Mouse (Mus musculus) cortical plate, adult 2 months (tissue): ENCODE data around the gene P3h3. TPM values are rescaled to one million over a fixed set of nuclear protein-coding genes. Genes with fewer than 3 reads are reported as not detected.
"Not testable (repeated sequence)": the region's sequence is repeated elsewhere in the genome, so short reads cannot be mapped to it uniquely, and the experiment has no call there.

Source experiments
- H3K27ac ChIP-seq: fragments of 200-500 bp; 2 replicates; pipeline ENCODE4 v1.5.1; 2012; ENCODE audit warnings: low read length, control low read depth, inconsistent platforms; ENCODE audit not compliant: insufficient read depth
- H3K4me1 ChIP-seq: fragments of 200-500 bp; 2 replicates; pipeline ENCODE4 v1.6.1; 2011; ENCODE audit warnings: low read length; ENCODE audit not compliant: control insufficient read depth, insufficient read depth
- H3K4me3 ChIP-seq: fragments of 200-500 bp; 2 replicates; pipeline ENCODE4 v1.5.1; 2011; ENCODE audit warnings: mild to moderate bottlenecking, low read length, control low read depth; ENCODE audit not compliant: insufficient read depth
- CTCF ChIP-seq: fragments of 200-500 bp; IDR thresholded peaks from 2 replicates; pipeline ENCODE4 v1.5.1; 2011; ENCODE audit warnings: mild to moderate bottlenecking, control low read depth, low read length; ENCODE audit not compliant: insufficient read depth; ENCODE audit errors: extremely low read depth
- POLR2A ChIP-seq: fragments of 200-500 bp; IDR thresholded peaks from 2 replicates; pipeline ENCODE4 v1.6.1; 2011; ENCODE audit warnings: mild to moderate bottlenecking, low read length, control low read depth; ENCODE audit not compliant: insufficient read depth; ENCODE audit errors: extremely low read depth
- polyA plus RNA-seq: library from polyadenylated mRNA; depleted of rRNA; stranded (reverse); fragments of >200 nt; gene quantifications from 2 replicates; pipeline ENCODE4 v1.2.3, GENCODE M21; 2012

P3h3 gene
- polyA plus RNA-seq, 1 experiment: 59.6 TPM

GRCm38 (mm10) chr6:124898359-124898758 is 40.8 kb upstream of the P3h3 start:
- no peak overlapping the region for H3K4me3 ChIP-seq
- H3K4me1 ChIP-seq: no peaks in the 10 kb centered on the region
- no peak overlapping the region for H3K27ac ChIP-seq
- TF ChIP-seq POLR2A: no peak
- TF ChIP-seq CTCF: no peak

GRCm38 (mm10) chr6:124894113-124894512 is 36.6 kb upstream of the P3h3 start:
- not testable (repeated sequence) for H3K27ac ChIP-seq, H3K4me1 ChIP-seq, H3K4me3 ChIP-seq

- no peaks in the 10 kb centered on the region for H3K4me1 ChIP-seq
Observed at GRCm38 (mm10) chr6:124890997-124891396, 33.4 kb upstream of the P3h3 start.

GRCm38 (mm10) chr6:124888555-124889125 is 31.1 kb upstream of the P3h3 start:
- TF ChIP-seq POLR2A (no peak), CTCF (no peak)
- H3K27ac ChIP-seq: no peak overlapping the region
- H3K4me3 ChIP-seq: no peak overlapping the region
- H3K4me1 ChIP-seq: no peaks in the 10 kb centered on the region

More at GRCm38 (mm10) chr6:124890997-124891396, 33.4 kb upstream of the P3h3 start:
- H3K4me3 ChIP-seq: no peak overlapping the region
- no peak overlapping the region for H3K27ac ChIP-seq
- TF ChIP-seq CTCF (no peak), POLR2A (no peak)

GRCm38 (mm10) chr6:124887986-124888385 is 30.4 kb upstream of the P3h3 start, which contains the start of gene Cd4:
Gene Cd4, minus strand, starts transcription at chr6:124888221.
- no peak within 1 kb of the TSS for H3K27ac ChIP-seq

GRCm38 (mm10) chr6:124885956-124886381 is 28.4 kb upstream of the P3h3 start:
- TF ChIP-seq POLR2A (no peak), CTCF (no peak)
- Histone ChIP-seq H3K4me3 (no peak overlapping the region), H3K27ac (no peak overlapping the region), H3K4me1 (no peaks in the 10 kb centered on the region)

More at GRCm38 (mm10) chr6:124887986-124888385, 30.4 kb upstream of the P3h3 start, which contains the start of gene Cd4:
- TF ChIP-seq CTCF (no peak), POLR2A (no peak)
- H3K4me1 ChIP-seq: no peaks in the 10 kb centered on the region
- H3K4me3 ChIP-seq: no peak within 1 kb of the TSS

- no peaks in the 10 kb centered on the region for H3K4me1 ChIP-seq
Observed at GRCm38 (mm10) chr6:124884714-124885500, 27.4 kb upstream of the P3h3 start.

GRCm38 (mm10) chr6:124883351-124883750 is 25.8 kb upstream of the P3h3 start:
- no peak overlapping the region for H3K4me3 ChIP-seq
- TF ChIP-seq CTCF (no peak), POLR2A (no peak)
- no peak overlapping the region for H3K27ac ChIP-seq
- no peaks in the 10 kb centered on the region for H3K4me1 ChIP-seq

More at GRCm38 (mm10) chr6:124884714-124885500, 27.4 kb upstream of the P3h3 start:
- no peak overlapping the region for H3K27ac ChIP-seq
- TF ChIP-seq POLR2A: no peak
- TF ChIP-seq CTCF: no peak
- H3K4me3 ChIP-seq: no peak overlapping the region

GRCm38 (mm10) chr6:124881821-124882220 is 24.3 kb upstream of the P3h3 start:
- H3K4me3 ChIP-seq: no peak overlapping the region
- TF ChIP-seq CTCF: no peak
- TF ChIP-seq POLR2A: no peak
- no peaks in the 10 kb centered on the region for H3K4me1 ChIP-seq
- no peak overlapping the region for H3K27ac ChIP-seq

- H3K4me1 ChIP-seq: no peaks in the 10 kb centered on the region
- no peak for TF ChIP-seq CTCF
- no peak for TF ChIP-seq POLR2A
Observed at GRCm38 (mm10) chr6:124879390-124879789, 21.8 kb upstream of the P3h3 start.

More at GRCm38 (mm10) chr6:124879390-124879789, 21.8 kb upstream of the P3h3 start:
- H3K4me3 ChIP-seq: no peak overlapping the region
- H3K27ac ChIP-seq: no peak overlapping the region
